Mouse (Mus musculus) spleen, adult 2 months (tissue): ENCODE results near the gene D930048N14Rik. TPM values are rescaled to one million over a fixed set of nuclear protein-coding genes. Genes with fewer than 3 reads are reported as not detected.
"Not testable (repeated sequence)": the region's sequence is repeated elsewhere in the genome, so short reads cannot be mapped to it uniquely, and the experiment has no call there.

ENCODE experiments used
- DNase-seq, 2 experiments: peaks; one replicate each; pipeline versions ENCODE4 v3.0.0 to v3.0.0-alpha.2; 2012 to 2021; ENCODE audit warnings: low spot score in 2 of 2, low read depth in 1 of 2
- H3K27ac ChIP-seq: fragments of 200-500 bp; 2 replicates; pipeline ENCODE4 v1.5.1; 2012; ENCODE audit warnings: low read length, inconsistent platforms; ENCODE audit not compliant: insufficient read depth
- H3K27me3 ChIP-seq: fragments of 200-500 bp; 2 replicates; pipeline ENCODE4 v1.6.1; 2012; ENCODE audit warnings: mild to moderate bottlenecking, moderate library complexity, low read length, inconsistent platforms; ENCODE audit not compliant: control insufficient read depth, insufficient read depth
- H3K36me3 ChIP-seq: fragments of 200-500 bp; 2 replicates; pipeline ENCODE4 v1.6.1; 2012; ENCODE audit warnings: mild to moderate bottlenecking, low read length, inconsistent platforms; ENCODE audit not compliant: control insufficient read depth, insufficient read depth
- H3K4me1 ChIP-seq: fragments of 200-500 bp; 2 replicates; pipeline ENCODE4 v1.6.1; 2011; ENCODE audit warnings: inconsistent platforms; ENCODE audit not compliant: control insufficient read depth, insufficient read depth, insufficient read length
- H3K4me3 ChIP-seq: fragments of 200-500 bp; 2 replicates; pipeline ENCODE4 v1.5.1; 2011; ENCODE audit warnings: mild to moderate bottlenecking, inconsistent platforms; ENCODE audit not compliant: insufficient read depth, insufficient read length; ENCODE audit errors: extremely low read depth
- CTCF ChIP-seq: fragments of 200-500 bp; IDR thresholded peaks from 2 replicates; pipeline ENCODE4 v1.5.1; 2011; ENCODE audit warnings: mild to moderate bottlenecking, inconsistent platforms; ENCODE audit not compliant: insufficient read depth, insufficient read length, insufficient replicate concordance; ENCODE audit errors: extremely low read depth
- POLR2A ChIP-seq: fragments of 200-500 bp; IDR thresholded peaks from 2 replicates; pipeline ENCODE4 v1.6.1; 2011; ENCODE audit warnings: low read depth, low read length, inconsistent platforms
- WGBS: fragments of 180-500 bp; shearing (Covaris S2); methylation state at CpG from one replicate; pipeline ENCODE4 v1.1.7; 2018; 5-methylcytosine and 5-hydroxymethylcytosine counted together
- polyA plus RNA-seq: library from polyadenylated mRNA; depleted of rRNA; stranded (reverse); fragments of >200 nt; gene quantifications from 2 replicates; pipeline ENCODE4 v1.2.3, GENCODE M21; 2012; rRNA removed

Gene D930048N14Rik
- polyA plus RNA-seq, 1 experiment, result 3.4 TPM

DNA sequence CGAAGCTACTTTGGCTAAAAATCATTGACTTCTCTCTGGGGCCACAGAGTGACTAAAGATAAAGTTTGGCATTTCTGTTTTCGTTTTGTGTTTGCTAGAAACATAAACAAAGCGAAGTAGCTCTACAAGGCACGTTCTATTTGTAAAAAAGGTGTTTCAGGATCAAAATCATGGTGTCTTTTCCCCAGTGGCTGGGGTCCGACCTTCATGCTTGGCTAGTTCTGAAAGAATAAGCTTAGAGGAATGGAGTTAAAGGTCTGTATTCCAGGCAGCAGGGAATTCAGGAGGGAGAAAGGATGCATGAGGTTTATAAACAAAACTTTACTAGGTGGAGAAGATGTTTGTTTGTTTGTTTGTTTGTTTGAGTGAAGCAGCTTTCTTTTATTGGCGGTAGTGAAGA, 38.6 kb downstream of the D930048N14Rik start:
- Histone ChIP-seq H3K4me1 (no peaks in the 10 kb centered on the region), H3K36me3 (no peaks in the 10 kb centered on the region), H3K27me3 (no peaks in the 10 kb centered on the region), H3K4me3 (peak overlapping the region; percentile 86), H3K27ac (peak overlapping the region; percentile 100; the same call in 1 of the 2 replicates)
- WGBS, result 29% methylated on average over 6 of the region's 6 CpGs
- no peak for DNase-seq
- TF ChIP-seq CTCF, result no peak
- no peak for TF ChIP-seq POLR2A

DNA sequence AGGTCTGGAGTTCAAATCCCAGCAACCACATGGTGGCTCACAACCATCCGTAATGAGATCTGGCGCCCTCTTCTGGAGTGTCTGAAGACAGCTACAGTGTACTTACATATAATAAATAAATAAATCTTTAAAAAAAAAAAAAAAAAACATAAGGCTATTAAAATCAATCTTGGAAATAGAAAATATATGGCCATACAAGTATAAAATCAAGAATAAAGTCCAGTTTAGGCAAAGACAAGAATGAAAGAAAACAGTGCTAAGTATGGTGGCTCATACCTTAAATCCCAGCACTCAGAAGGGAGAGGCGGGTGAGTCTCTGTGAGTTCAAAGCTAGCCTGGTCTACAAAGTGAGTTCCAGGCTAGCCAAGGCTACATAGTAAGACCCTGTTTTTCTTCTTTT, 39.8 kb downstream of the D930048N14Rik start:
- H3K27ac ChIP-seq, DNase-seq, H3K27me3 ChIP-seq, H3K4me3 ChIP-seq, H3K36me3 ChIP-seq, H3K4me1 ChIP-seq: not testable (repeated sequence)
- 77% methylated on average over 2 of the region's 3 CpGs for WGBS

DNA sequence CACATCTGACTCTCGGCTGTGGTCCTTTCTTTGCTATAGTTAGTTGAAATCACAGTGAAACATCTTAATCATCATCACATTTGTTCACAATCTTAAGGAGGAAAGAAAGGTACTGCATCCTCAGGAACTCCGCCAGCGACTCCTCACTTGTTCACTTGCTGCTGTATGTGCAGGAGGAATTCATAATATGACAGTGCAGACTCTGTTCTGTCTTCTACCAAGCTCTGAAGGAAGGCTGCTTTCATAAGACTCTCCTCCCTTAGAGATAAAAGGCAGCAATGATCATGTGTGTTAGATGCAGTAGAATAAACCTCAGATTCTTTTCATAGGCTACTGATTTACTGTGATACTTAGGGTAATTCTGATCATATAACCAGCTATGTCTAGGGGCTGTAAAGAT, 44.2 kb downstream of the D930048N14Rik start:
- no peak for TF ChIP-seq CTCF
- no peak for TF ChIP-seq POLR2A
- H3K36me3 ChIP-seq, result peaks cover 6% of the 10 kb centered on the region
- no peaks in the 10 kb centered on the region for H3K27me3 ChIP-seq
- no peak overlapping the region for H3K4me3 ChIP-seq
- no peak overlapping the region for H3K27ac ChIP-seq
- WGBS, result 95% methylated on average over 3 of the region's 3 CpGs
- no peak for DNase-seq
- no peaks in the 10 kb centered on the region for H3K4me1 ChIP-seq

DNA sequence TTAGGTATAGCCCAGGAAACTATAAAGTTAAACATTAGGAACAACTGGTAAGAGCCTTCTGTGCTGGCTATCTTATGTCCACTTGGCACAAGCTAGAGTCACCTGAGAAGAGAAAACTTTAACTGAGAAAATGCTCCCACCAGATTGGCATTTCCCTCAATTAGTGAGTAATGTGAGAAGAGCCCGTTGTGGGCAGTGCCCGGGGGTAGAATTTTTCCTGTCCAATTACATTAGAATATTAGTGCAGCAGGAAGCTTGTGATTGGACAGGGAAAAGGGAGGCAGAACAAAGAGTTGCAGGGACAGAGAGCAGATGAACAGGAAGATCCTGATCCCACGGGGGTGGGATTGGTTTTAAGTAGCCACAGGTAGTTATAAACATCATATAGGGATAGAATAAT, 52.1 kb downstream of the D930048N14Rik start:
- H3K36me3 ChIP-seq, result peaks cover 28% of the 10 kb centered on the region
- no peaks in the 10 kb centered on the region for H3K4me1 ChIP-seq
- 90% methylated on average over 3 of the region's 3 CpGs for WGBS
- no peak for DNase-seq
- H3K27me3 ChIP-seq, result no peaks in the 10 kb centered on the region
- no peak overlapping the region for H3K27ac ChIP-seq
- TF ChIP-seq POLR2A (no peak), CTCF (no peak)
- no peak overlapping the region for H3K4me3 ChIP-seq

DNA sequence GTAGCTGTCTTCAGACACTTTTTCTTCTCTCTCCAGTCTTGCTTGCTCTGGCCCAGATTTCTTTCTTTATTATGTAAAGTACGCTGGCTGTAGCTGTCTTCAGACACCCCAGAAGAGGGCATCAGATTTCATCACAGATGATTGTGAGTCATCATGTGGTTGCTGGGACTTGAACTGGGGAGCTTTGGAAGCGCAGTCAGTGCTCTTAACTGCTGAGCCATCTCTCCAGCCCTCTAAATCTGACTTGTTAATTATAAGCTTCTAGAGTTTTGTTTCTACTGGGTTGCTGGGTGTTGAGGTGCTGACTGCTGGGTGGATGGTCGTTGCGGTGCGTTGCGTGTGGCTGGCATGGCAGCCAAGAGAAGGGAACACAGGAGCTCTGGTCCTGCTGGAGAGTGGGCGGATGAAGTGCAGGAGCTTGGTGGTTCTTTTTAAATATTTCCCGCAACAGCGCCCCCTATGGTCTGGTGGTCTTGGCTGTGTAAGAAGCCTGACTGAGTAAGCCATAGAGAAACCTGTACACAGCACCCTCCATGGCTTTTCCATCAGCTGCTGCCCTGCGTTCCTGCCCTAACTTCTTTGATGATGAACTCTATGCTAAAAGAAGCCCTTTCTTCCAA, 52.7 kb downstream of the D930048N14Rik start:
- Histone ChIP-seq H3K27me3 (no peaks in the 10 kb centered on the region), H3K4me3 (no peak overlapping the region), H3K27ac (no peak overlapping the region), H3K36me3 (peaks cover 30% of the 10 kb centered on the region), H3K4me1 (no peaks in the 10 kb centered on the region)
- WGBS, result 85% methylated on average over 10 of the region's 10 CpGs
- TF ChIP-seq POLR2A (no peak), CTCF (no peak)
- DNase-seq, result peak; percentile 9 to 23

DNA sequence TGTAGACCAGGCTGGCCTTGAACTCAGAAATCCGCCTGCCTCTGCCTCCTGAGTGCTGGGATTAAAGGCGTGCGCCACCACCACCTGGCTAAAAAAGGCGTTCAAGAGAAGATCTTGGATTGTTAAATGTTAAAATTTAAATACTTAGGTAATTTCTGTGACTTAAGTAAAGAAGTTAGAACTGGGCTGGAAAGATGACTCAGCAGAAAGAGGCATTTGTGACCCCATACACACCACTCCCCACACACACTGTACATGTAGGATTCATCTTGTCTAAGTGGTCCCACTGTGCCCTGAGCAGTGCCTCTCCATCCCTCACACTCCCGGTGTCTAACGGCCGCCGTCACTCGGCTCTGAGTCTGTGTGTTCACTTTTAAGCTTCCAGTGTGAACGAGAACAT, 55.7 kb downstream of the D930048N14Rik start:
- no peaks in the 10 kb centered on the region for H3K4me1 ChIP-seq
- H3K27ac ChIP-seq, result no peak overlapping the region
- H3K27me3 ChIP-seq, result no peaks in the 10 kb centered on the region
- no peak for TF ChIP-seq POLR2A
- no peak for TF ChIP-seq CTCF
- H3K4me3 ChIP-seq, result no peak overlapping the region
- 98% methylated on average over 10 of the region's 10 CpGs for WGBS
- no peak for DNase-seq
- peaks cover 26% of the 10 kb centered on the region for H3K36me3 ChIP-seq

DNA sequence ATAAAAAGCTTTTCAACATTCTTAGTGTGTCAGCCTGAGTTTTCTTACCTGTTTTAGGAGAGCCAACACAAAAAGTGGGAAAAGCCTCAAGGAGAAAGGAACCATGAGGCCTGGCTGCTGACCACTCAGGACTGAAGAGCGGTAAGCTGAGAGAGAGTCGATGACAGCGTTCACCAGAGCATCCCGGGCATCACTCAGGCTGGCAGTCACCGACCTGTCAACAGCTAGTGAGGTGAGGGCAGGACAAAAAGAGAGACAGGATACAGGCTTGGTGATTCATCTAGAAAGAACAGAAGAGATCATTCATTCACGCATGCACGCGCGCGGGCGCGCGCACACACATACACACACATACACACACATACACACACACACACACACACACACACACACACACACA, 56.3 kb downstream of the D930048N14Rik start:
- Histone ChIP-seq H3K36me3 (peaks cover 29% of the 10 kb centered on the region), H3K4me3 (no peak overlapping the region), H3K27ac (no peak overlapping the region), H3K4me1 (no peaks in the 10 kb centered on the region), H3K27me3 (no peaks in the 10 kb centered on the region)
- no peak for DNase-seq
- TF ChIP-seq CTCF, result no peak
- TF ChIP-seq POLR2A, result no peak
- WGBS, result 95% methylated on average over 13 of the region's 13 CpGs

Other genes starting within 250 kb of the D930048N14Rik start
- 13.2 and 20.5 TPM in 2 replicates for gene Phykpl, start 66.2 kb upstream of the D930048N14Rik start, polyA plus RNA-seq
- 146 and 314 TPM in 2 replicates for gene Hnrnpab, start 44.1 kb upstream of the D930048N14Rik start, polyA plus RNA-seq
- 34.3 and 41.2 TPM in 2 replicates for gene Nhp2, start 31.2 kb upstream of the D930048N14Rik start, polyA plus RNA-seq
- gene Rmnd5b, start 15.1 kb upstream of the D930048N14Rik start, polyA plus RNA-seq, result 71.2 and 87.4 TPM in 2 replicates
- gene N4bp3, start 112 bp upstream of the D930048N14Rik start, polyA plus RNA-seq, result 11.3 and 14.7 TPM in 2 replicates
- gene 0610009B22Rik, start 37.9 kb downstream of the D930048N14Rik start, polyA plus RNA-seq, result 2.4 and 2.9 TPM in 2 replicates
- 10.0 and 13.5 TPM in 2 replicates for gene Sec24a, start 112.7 kb downstream of the D930048N14Rik start, polyA plus RNA-seq
- 4.5 and 5.4 TPM in 2 replicates for gene Sar1b, start 112.7 kb downstream of the D930048N14Rik start, polyA plus RNA-seq
- 24.8 and 27.2 TPM in 2 replicates for gene Jade2, start 206.7 kb downstream of the D930048N14Rik start, polyA plus RNA-seq